Mouse (Mus musculus) olfactory bulb, adult 2 months (tissue): ENCODE results near the gene Slc13a1.

Experiments used
- CTCF ChIP-seq: fragments of 200-500 bp; IDR thresholded peaks from 2 replicates; pipeline ENCODE4 v1.5.1; 2012; ENCODE audit warnings: low read depth, mild to moderate bottlenecking, low read length, moderate library complexity; ENCODE audit not compliant: insufficient read depth
- POLR2A ChIP-seq: fragments of 200-500 bp; IDR thresholded peaks from 2 replicates; pipeline ENCODE4 v1.6.1; 2012; ENCODE audit warnings: mild to moderate bottlenecking, low read depth, low read length, moderate library complexity; ENCODE audit not compliant: insufficient read depth

GRCm38 (mm10) chr6:24097400-24097799 is 70.5 kb downstream of the Slc13a1 start:
- no peak for TF ChIP-seq POLR2A
- TF ChIP-seq CTCF, result no peak
